Mouse (Mus musculus): ENCODE data around the gene Olfr1262. TPM values are rescaled to one million over a fixed set of nuclear protein-coding genes. Genes with fewer than 3 reads are reported as not detected.

Olfr1262 gene
- not detected for total RNA-seq (2021)
- long read RNA-seq, experiment 1 = 0 reads
- long read RNA-seq, experiment 2 = 0 reads

GRCm38 (mm10) chr2:89999845-90000244, at the start of gene Olfr1262:
TSS of gene Olfr1262 (plus strand) at chr2:90000145.
- no peak for DNase-seq (ENCODE audit: low spot score in 2 of 2)

GRCm38 (mm10) chr2:89974184-89974583, 25.8 kb upstream of the Olfr1262 start, which contains the start of gene Olfr1260:
TSS of gene Olfr1260 (plus strand) at chr2:89974340.
- DNase-seq (ENCODE audit: low spot score in 2 of 2) = no peak

GRCm38 (mm10) chr2:89977709-89978108, 22.2 kb upstream of the Olfr1262 start:
- DNase-seq (ENCODE audit: low spot score in 2 of 2) = no peak

DNA sequence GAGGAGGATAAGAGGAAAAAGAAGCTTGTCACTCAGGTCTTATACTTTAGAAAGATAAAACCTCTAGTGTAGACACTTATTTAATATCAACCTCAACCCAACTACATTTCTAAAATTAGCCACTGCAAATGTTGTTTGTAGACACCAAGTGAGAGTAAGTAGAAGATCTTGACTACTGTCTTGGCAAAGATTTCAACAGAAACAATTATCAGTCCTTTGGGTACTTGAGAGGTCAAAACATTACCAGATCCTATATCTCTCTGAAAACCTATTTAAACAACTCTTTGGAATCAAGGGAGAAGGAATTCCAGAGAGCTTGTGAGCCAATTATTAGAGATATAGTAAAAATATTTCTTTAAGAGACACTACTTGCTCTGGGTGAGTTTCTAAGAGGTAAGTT, 9.0 kb upstream of the Olfr1262 start, which contains the start of gene Olfr1261:
Gene Olfr1261 (plus strand): TSS at position 301 of the 400 bp plus-strand sequence.
- no peak for DNase-seq (ENCODE audit: low spot score in 2 of 2)

GRCm38 (mm10) chr2:90011831-90012230, 11.9 kb downstream of the Olfr1262 start, which contains the start of gene Olfr1263:
TSS of gene Olfr1263 (plus strand) at chr2:90012131.
- DNase-seq (ENCODE audit: low spot score in 2 of 2) = no peak

GRCm38 (mm10) chr2:90025477-90025876, 25.5 kb downstream of the Olfr1262 start, which contains the start of gene Olfr1264:
TSS of gene Olfr1264 (minus strand) at chr2:90025577.
- no peak for DNase-seq (ENCODE audit: low spot score in 2 of 2)

DNA sequence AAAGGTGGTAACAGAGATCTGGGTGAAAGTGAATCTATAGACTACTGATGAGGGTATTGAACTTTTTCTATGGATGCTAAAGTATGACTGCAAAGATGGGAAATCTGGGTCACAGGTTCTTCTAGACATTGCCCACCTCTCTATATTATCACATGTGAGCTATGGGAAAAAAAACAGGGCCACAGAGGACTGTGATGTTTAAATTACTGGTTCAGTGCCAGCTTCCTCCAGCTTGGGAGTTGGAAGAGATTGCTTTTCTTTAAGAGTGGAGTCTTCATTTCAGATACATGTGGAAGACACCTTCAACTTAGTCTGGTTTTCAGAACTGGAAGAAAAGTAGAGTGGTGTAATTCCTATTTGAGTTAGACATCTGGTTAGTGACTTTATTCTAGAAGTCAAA, 35.1 kb downstream of the Olfr1262 start, which contains the start of gene Olfr1265:
Gene Olfr1265 (plus strand): TSS at position 301 of the 400 bp plus-strand sequence.
- DNase-seq (ENCODE audit: low spot score in 2 of 2) = no peak

Other genes with a start within 250 kb of the Olfr1262 start
- gene Olfr1253, start 243.1 kb upstream of the Olfr1262 start, total RNA-seq (2021) = not detected
- not detected for gene Olfr1254, start 206.5 kb upstream of the Olfr1262 start, total RNA-seq (2021)
- not detected for gene Olfr1255, start 188.1 kb upstream of the Olfr1262 start, total RNA-seq (2021)
- gene Olfr1256, start 158.6 kb upstream of the Olfr1262 start, total RNA-seq (2021) = not detected
- gene Olfr48, start 151.9 kb upstream of the Olfr1262 start, total RNA-seq (2021) = not detected
- gene Olfr1257, start 121.7 kb upstream of the Olfr1262 start, total RNA-seq (2021) = not detected
- not detected for gene Olfr1258, start 72.8 kb upstream of the Olfr1262 start, total RNA-seq (2021)
- gene Olfr1259, start 51.5 kb upstream of the Olfr1262 start, total RNA-seq (2021) = not detected
- not detected for gene Olfr1260, start 25.8 kb upstream of the Olfr1262 start, total RNA-seq (2021)
- gene Olfr1261, start 8.9 kb upstream of the Olfr1262 start, total RNA-seq (2021) = not detected
- not detected for gene Olfr1263, start 12.0 kb downstream of the Olfr1262 start, total RNA-seq (2021)
- gene Olfr1264, start 25.4 kb downstream of the Olfr1262 start, total RNA-seq (2021) = not detected
- gene Olfr1265, start 35.2 kb downstream of the Olfr1262 start, total RNA-seq (2021) = not detected
- gene Olfr140, start 63.4 kb downstream of the Olfr1262 start, total RNA-seq (2021) = not detected
- not detected for gene Olfr1269, start 121.3 kb downstream of the Olfr1262 start, total RNA-seq (2021)
- not detected for gene Olfr32, start 142.2 kb downstream of the Olfr1262 start, total RNA-seq (2021)
- not detected for gene Olfr1270, start 152.9 kb downstream of the Olfr1262 start, total RNA-seq (2021)
- gene Olfr1506, start 224.3 kb downstream of the Olfr1262 start, total RNA-seq (2021) = not detected